Mouse (Mus musculus): Measurements from ENCODE around the gene Plppr2. TPM values are rescaled to one million over a fixed set of nuclear protein-coding genes. Genes with fewer than 3 reads are reported as not detected.

Plppr2 gene
- 10.5 and 14.4 TPM in 2 replicates for polyA plus RNA-seq (2014; fragmentation: Nextera tagmentation; extraction: Ambion mirVana)

- Histone ChIP-seq H3K36me3 (ENCODE audit: control insufficient read depth, insufficient read depth, low read length) (no peaks in the 10 kb centered on the region), H3K4me1 (ENCODE audit: control insufficient read depth, insufficient read depth, low read length) (no peaks in the 10 kb centered on the region; the same call in 1 of the 2 replicates), H3K27ac (replicated peaks; ENCODE audit: low read depth, low read length) (0 out of 2 replicates have a peak within 1 kb of the TSS, but pooled peaks have one; percentile 15), H3K27me3 (replicated peaks; ENCODE audit: control insufficient read depth, insufficient read depth, low read length) (no peaks in the 10 kb centered on the region), H3K4me2 (ENCODE audit: low read depth, low read length) (peak within 1 kb of the TSS; percentile 59), H3K9ac (ENCODE audit: low read depth, low read length) (peak within 1 kb of the TSS; percentile 74), H3K4me3 (ENCODE audit: low read depth, low read length) (peak within 1 kb of the TSS; percentile 55), H3K9me3 (ENCODE audit: control insufficient read depth, low read length) (no peaks in the 10 kb centered on the region)
- ATAC-seq (ENCODE audit: low read depth) (peak; percentile 97), DNase-seq (ENCODE audit: low spot score) (peak; percentile 99)
- WGBS = 2% methylated on average over 32 of the region's 43 CpGs
These were observed at the start of gene Plppr2 for GRCm38 (mm10) chr9:21936692-21937570. TSS of gene Plppr2 (plus strand) at chr9:21937033.

- WGBS = 61% methylated on average over 3 of the region's 3 CpGs
- Histone ChIP-seq H3K4me1 (ENCODE audit: control insufficient read depth, insufficient read depth, low read length) (no peaks in the 10 kb centered on the region), H3K27ac (replicated peaks; ENCODE audit: low read depth, low read length) (no peak overlapping the region), H3K4me3 (ENCODE audit: low read depth, low read length) (no peak overlapping the region), H3K4me2 (ENCODE audit: low read depth, low read length) (no peak overlapping the region), H3K9me3 (ENCODE audit: control insufficient read depth, low read length) (no peaks in the 10 kb centered on the region), H3K27me3 (replicated peaks; ENCODE audit: control insufficient read depth, insufficient read depth, low read length) (0 out of 2 replicates have a peak, but pooled peaks cover 2% of the 10 kb centered on the region), H3K9ac (ENCODE audit: low read depth, low read length) (no peak overlapping the region), H3K36me3 (ENCODE audit: control insufficient read depth, insufficient read depth, low read length) (no peaks in the 10 kb centered on the region)
- no peak for ATAC-seq (ENCODE audit: low read depth)
- DNase-seq (ENCODE audit: low spot score) = no peak
These were observed 47.6 kb upstream of the Plppr2 start for GRCm38 (mm10) chr9:21889229-21889628.

- WGBS = 15% methylated on average over 10 of the region's 10 CpGs
- no peaks in the 10 kb centered on the region for H3K9me3 ChIP-seq (ENCODE audit: control insufficient read depth, low read length)
- no peak overlapping the region for H3K27ac ChIP-seq (replicated peaks; ENCODE audit: low read depth, low read length)
- H3K4me1 ChIP-seq (ENCODE audit: control insufficient read depth, insufficient read depth, low read length) = no peaks in the 10 kb centered on the region
- H3K27me3 ChIP-seq (replicated peaks; ENCODE audit: control insufficient read depth, insufficient read depth, low read length) = no peaks in the 10 kb centered on the region
- H3K4me2 ChIP-seq (ENCODE audit: low read depth, low read length) = peak overlapping the region; percentile 58
- peak; percentile 94 for ATAC-seq (ENCODE audit: low read depth)
- peak overlapping the region; percentile 35 for H3K9ac ChIP-seq (ENCODE audit: low read depth, low read length)
- peak; percentile 95 for DNase-seq (ENCODE audit: low spot score)
- no peaks in the 10 kb centered on the region for H3K36me3 ChIP-seq (ENCODE audit: control insufficient read depth, insufficient read depth, low read length)
- H3K4me3 ChIP-seq (ENCODE audit: low read depth, low read length) = peak overlapping the region; percentile 41
These were observed 35.5 kb upstream of the Plppr2 start for GRCm38 (mm10) chr9:21901223-21901820.

GRCm38 (mm10) chr9:21904031-21904430 lies 32.8 kb upstream of the Plppr2 start:
- ATAC-seq (ENCODE audit: low read depth) (no peak), DNase-seq (ENCODE audit: low spot score) (no peak)
- Histone ChIP-seq H3K4me1 (ENCODE audit: control insufficient read depth, insufficient read depth, low read length) (no peaks in the 10 kb centered on the region), H3K4me3 (ENCODE audit: low read depth, low read length) (no peak overlapping the region), H3K4me2 (ENCODE audit: low read depth, low read length) (no peak overlapping the region), H3K9me3 (ENCODE audit: control insufficient read depth, low read length) (no peaks in the 10 kb centered on the region), H3K27ac (replicated peaks; ENCODE audit: low read depth, low read length) (no peak overlapping the region), H3K27me3 (replicated peaks; ENCODE audit: control insufficient read depth, insufficient read depth, low read length) (no peaks in the 10 kb centered on the region), H3K36me3 (ENCODE audit: control insufficient read depth, insufficient read depth, low read length) (no peaks in the 10 kb centered on the region), H3K9ac (ENCODE audit: low read depth, low read length) (no peak overlapping the region)
- 80% methylated on average over 4 of the region's 4 CpGs for WGBS

GRCm38 (mm10) chr9:21908216-21908615 lies 28.6 kb upstream of the Plppr2 start:
- H3K4me2 ChIP-seq (ENCODE audit: low read depth, low read length) = no peak overlapping the region
- H3K9ac ChIP-seq (ENCODE audit: low read depth, low read length) = no peak overlapping the region
- ATAC-seq (ENCODE audit: low read depth) = no peak
- H3K9me3 ChIP-seq (ENCODE audit: control insufficient read depth, low read length) = no peaks in the 10 kb centered on the region
- no peaks in the 10 kb centered on the region for H3K27me3 ChIP-seq (replicated peaks; ENCODE audit: control insufficient read depth, insufficient read depth, low read length)
- no peaks in the 10 kb centered on the region for H3K36me3 ChIP-seq (ENCODE audit: control insufficient read depth, insufficient read depth, low read length)
- H3K4me1 ChIP-seq (ENCODE audit: control insufficient read depth, insufficient read depth, low read length) = no peaks in the 10 kb centered on the region
- no peak overlapping the region for H3K4me3 ChIP-seq (ENCODE audit: low read depth, low read length)
- DNase-seq (ENCODE audit: low spot score) = no peak
- 70% methylated on average over 11 of the region's 11 CpGs for WGBS
- H3K27ac ChIP-seq (replicated peaks; ENCODE audit: low read depth, low read length) = no peak overlapping the region

GRCm38 (mm10) chr9:21909474-21910223 lies 27.2 kb upstream of the Plppr2 start:
- no peak for ATAC-seq (ENCODE audit: low read depth)

GRCm38 (mm10) chr9:21916851-21917492 lies 19.9 kb upstream of the Plppr2 start:
- DNase-seq (ENCODE audit: low spot score) (no peak), ATAC-seq (ENCODE audit: low read depth) (no peak)
- H3K9me3 ChIP-seq (ENCODE audit: control insufficient read depth, low read length) = no peaks in the 10 kb centered on the region
- peak overlapping the region; percentile 60 for H3K4me3 ChIP-seq (ENCODE audit: low read depth, low read length)
- H3K4me1 ChIP-seq (ENCODE audit: control insufficient read depth, insufficient read depth, low read length) = no peaks in the 10 kb centered on the region
- peak overlapping the region; percentile 86 for H3K4me2 ChIP-seq (ENCODE audit: low read depth, low read length)
- H3K27ac ChIP-seq (replicated peaks; ENCODE audit: low read depth, low read length) = no peak overlapping the region
- 63% methylated on average over 3 of the region's 3 CpGs for WGBS
- H3K9ac ChIP-seq (ENCODE audit: low read depth, low read length) = no peak overlapping the region; the same call in 1 of the 2 replicates
- no peaks in the 10 kb centered on the region for H3K36me3 ChIP-seq (ENCODE audit: control insufficient read depth, insufficient read depth, low read length)
- peaks cover 9% of the 10 kb centered on the region for H3K27me3 ChIP-seq (replicated peaks; ENCODE audit: control insufficient read depth, insufficient read depth, low read length)

More at GRCm38 (mm10) chr9:21909474-21910223, 27.2 kb upstream of the Plppr2 start:
- H3K4me3 ChIP-seq (ENCODE audit: low read depth, low read length) = no peak overlapping the region
- no peak for DNase-seq (ENCODE audit: low spot score)
- H3K27me3 ChIP-seq (replicated peaks; ENCODE audit: control insufficient read depth, insufficient read depth, low read length) = no peaks in the 10 kb centered on the region
- whole genome bisulfite sequencing = 73% methylated on average over 10 of the region's 10 CpGs
- H3K27ac ChIP-seq (replicated peaks; ENCODE audit: low read depth, low read length) = no peak overlapping the region
- H3K4me2 ChIP-seq (ENCODE audit: low read depth, low read length) = no peak overlapping the region
- H3K4me1 ChIP-seq (ENCODE audit: control insufficient read depth, insufficient read depth, low read length) = no peaks in the 10 kb centered on the region
- H3K9ac ChIP-seq (ENCODE audit: low read depth, low read length) = no peak overlapping the region
- H3K36me3 ChIP-seq (ENCODE audit: control insufficient read depth, insufficient read depth, low read length) = no peaks in the 10 kb centered on the region
- no peaks in the 10 kb centered on the region for H3K9me3 ChIP-seq (ENCODE audit: control insufficient read depth, low read length)

- H3K27ac ChIP-seq (replicated peaks; ENCODE audit: low read depth, low read length) = no peak overlapping the region
- DNase-seq (ENCODE audit: low spot score) = peak; percentile 28
- peak overlapping the region; percentile 86 for H3K4me2 ChIP-seq (ENCODE audit: low read depth, low read length)
- H3K9me3 ChIP-seq (ENCODE audit: control insufficient read depth, low read length) = no peaks in the 10 kb centered on the region
- H3K4me1 ChIP-seq (ENCODE audit: control insufficient read depth, insufficient read depth, low read length) = no peaks in the 10 kb centered on the region
- peak overlapping the region; percentile 60 for H3K4me3 ChIP-seq (ENCODE audit: low read depth, low read length)
- ATAC-seq (ENCODE audit: low read depth) = peak; percentile 60
- peak overlapping the region; percentile 62 for H3K9ac ChIP-seq (ENCODE audit: low read depth, low read length)
- no peaks in the 10 kb centered on the region for H3K36me3 ChIP-seq (ENCODE audit: control insufficient read depth, insufficient read depth, low read length)
- WGBS = 3% methylated on average over 23 of the region's 35 CpGs
- peaks cover 9% of the 10 kb centered on the region for H3K27me3 ChIP-seq (replicated peaks; ENCODE audit: control insufficient read depth, insufficient read depth, low read length)
These were observed 19.3 kb upstream of the Plppr2 start for GRCm38 (mm10) chr9:21917493-21918034.

Measured in embryonic facial prominence, embryonic 14.5 days (tissue).